Mouse (Mus musculus): Measurements from ENCODE around the gene Olfr820. TPM values are rescaled to one million over a fixed set of nuclear protein-coding genes. Genes with fewer than 3 reads are reported as not detected.

Gene Olfr820
- polyA plus RNA-seq, 1 experiment from 2014 or later = not detected

Other genes with a start within 250 kb of the Olfr820 start
- not detected in 2 replicates for gene Olfr808, start 247.1 kb upstream of the Olfr820 start, polyA plus RNA-seq (2015; fragmentation: Nextera tagmentation; extraction: Ambion mirVana)
- not detected in 2 replicates for gene Olfr809, start 238.0 kb upstream of the Olfr820 start, polyA plus RNA-seq (2015; fragmentation: Nextera tagmentation; extraction: Ambion mirVana)
- not detected in 2 replicates for gene Olfr810, start 217.7 kb upstream of the Olfr820 start, polyA plus RNA-seq (2015; fragmentation: Nextera tagmentation; extraction: Ambion mirVana)
- gene Olfr811, start 208.2 kb upstream of the Olfr820 start, polyA plus RNA-seq (2015; fragmentation: Nextera tagmentation; extraction: Ambion mirVana) = not detected in 2 replicates
- not detected in 2 replicates for gene Olfr812, start 166.5 kb upstream of the Olfr820 start, polyA plus RNA-seq (2015; fragmentation: Nextera tagmentation; extraction: Ambion mirVana)
- not detected in 2 replicates for gene Olfr813, start 157.3 kb upstream of the Olfr820 start, polyA plus RNA-seq (2015; fragmentation: Nextera tagmentation; extraction: Ambion mirVana)
- gene Olfr814, start 132.8 kb upstream of the Olfr820 start, polyA plus RNA-seq (2015; fragmentation: Nextera tagmentation; extraction: Ambion mirVana) = not detected in 2 replicates
- not detected in 2 replicates for gene Olfr815, start 106.8 kb upstream of the Olfr820 start, polyA plus RNA-seq (2015; fragmentation: Nextera tagmentation; extraction: Ambion mirVana)
- gene Olfr816, start 97.0 kb upstream of the Olfr820 start, polyA plus RNA-seq (2015; fragmentation: Nextera tagmentation; extraction: Ambion mirVana) = not detected in 2 replicates
- not detected in 2 replicates for gene Olfr818, start 63.5 kb upstream of the Olfr820 start, polyA plus RNA-seq (2015; fragmentation: Nextera tagmentation; extraction: Ambion mirVana)
- gene Olfr819, start 45.4 kb upstream of the Olfr820 start, polyA plus RNA-seq (2015; fragmentation: Nextera tagmentation; extraction: Ambion mirVana) = not detected in 2 replicates
- not detected in 2 replicates for gene Olfr247, start 36.5 kb upstream of the Olfr820 start, polyA plus RNA-seq (2015; fragmentation: Nextera tagmentation; extraction: Ambion mirVana)
- gene Gm10310, start 27.6 kb upstream of the Olfr820 start, polyA plus RNA-seq (2015; fragmentation: Nextera tagmentation; extraction: Ambion mirVana) = not detected in 2 replicates
- not detected in 2 replicates for gene Olfr821, start 17.7 kb downstream of the Olfr820 start, polyA plus RNA-seq (2015; fragmentation: Nextera tagmentation; extraction: Ambion mirVana)
- gene Olfr822, start 58.6 kb downstream of the Olfr820 start, polyA plus RNA-seq (2015; fragmentation: Nextera tagmentation; extraction: Ambion mirVana) = not detected in 2 replicates
- not detected in 2 replicates for gene Olfr823, start 102.8 kb downstream of the Olfr820 start, polyA plus RNA-seq (2015; fragmentation: Nextera tagmentation; extraction: Ambion mirVana)
- gene Olfr824, start 117.4 kb downstream of the Olfr820 start, polyA plus RNA-seq (2015; fragmentation: Nextera tagmentation; extraction: Ambion mirVana) = not detected in 2 replicates
- not detected in 2 replicates for gene Olfr825, start 154.1 kb downstream of the Olfr820 start, polyA plus RNA-seq (2015; fragmentation: Nextera tagmentation; extraction: Ambion mirVana)
- not detected in 2 replicates for gene Olfr826, start 171.6 kb downstream of the Olfr820 start, polyA plus RNA-seq (2015; fragmentation: Nextera tagmentation; extraction: Ambion mirVana)
- not detected in 2 replicates for gene Olfr827, start 201.8 kb downstream of the Olfr820 start, polyA plus RNA-seq (2015; fragmentation: Nextera tagmentation; extraction: Ambion mirVana)

Data from hindbrain, embryonic 15.5 days (tissue).